12 mouse cellular contexts compared by ENCODE assay signal in the genomic region with DNA sequence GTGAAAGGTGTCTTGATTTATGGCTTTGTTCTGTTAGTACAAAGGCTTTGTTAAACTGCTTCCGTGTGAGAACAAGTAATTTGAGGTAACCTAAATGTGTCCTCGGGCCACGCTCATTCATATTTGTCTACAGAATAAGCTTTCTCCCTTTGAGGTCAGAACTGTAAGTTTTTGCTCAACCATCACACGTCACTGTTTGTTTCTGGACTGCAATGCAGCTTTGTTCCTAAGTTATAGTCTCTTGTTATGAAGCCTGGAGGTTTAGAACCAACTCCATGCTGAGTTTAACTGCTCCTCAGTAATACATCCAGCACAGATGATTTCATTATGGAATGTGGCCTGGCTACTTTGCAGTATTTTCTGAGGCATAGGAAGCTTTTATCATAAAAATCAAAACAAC.
DNase-seq lines count a peak whose midpoint lies in the region; ATAC-seq and TF ChIP-seq lines count a peak whose summit lies in the region.
"Had no signal": no experiment of that assay in that cellular context is flagged by ENCODE, and none has a peak within 500 bp of the region (broad histone marks: within the 10 kb centered on the region; RNA-seq: fewer than 3 reads in every experiment).

No protein-coding gene starts in this region.

- TF ChIP-seq EP300 in heart, postnatal 0 days (IDR thresholded peaks at IDR 0.05; ENCODE audit: low read depth), result no peak

- no peak for TF ChIP-seq CTCF in heart, postnatal 0 days (IDR thresholded peaks at IDR 0.05; ENCODE audit: low read depth)
- no peak for TF ChIP-seq CTCF in lung, adult 2 months (IDR thresholded peaks at IDR 0.05; ENCODE audit: insufficient read depth, low read length)
- no peak for TF ChIP-seq CTCF in cerebellum, adult 2 months (IDR thresholded peaks at IDR 0.05; ENCODE audit: borderline replicate concordance, insufficient read depth, low read depth, low read length)

- WGBS in heart, postnatal 0 days, result 83% methylated on average over 4 of the region's 4 CpGs
- 49% methylated on average over 4 of the region's 4 CpGs for WGBS in lung, embryonic 15.5 days
- 66% methylated on average over 4 of the region's 4 CpGs for WGBS in lung, adult 2 months
- 51% methylated on average over 4 of the region's 4 CpGs for WGBS in embryonic facial prominence, embryonic 13.5 days
- WGBS in cerebellum, adult 2 months, result 89% methylated on average over 4 of the region's 4 CpGs

- H3K4me1 ChIP-seq in heart, postnatal 0 days (ENCODE audit: control insufficient read depth, insufficient read depth), result peaks cover 59% of the 10 kb centered on the region
- H3K4me1 ChIP-seq in lung, embryonic 15.5 days, result peaks cover 71% of the 10 kb centered on the region
- peaks cover 24% of the 10 kb centered on the region for H3K4me1 ChIP-seq in lung, adult 2 months (ENCODE audit: control insufficient read depth, insufficient read depth, low read length)
- H3K4me1 ChIP-seq in embryonic facial prominence, embryonic 13.5 days, result peaks cover 81% of the 10 kb centered on the region
- peaks cover 9% of the 10 kb centered on the region; the same call in 1 of the 2 replicates for H3K4me1 ChIP-seq in cerebellum, adult 2 months (ENCODE audit: control insufficient read depth, insufficient read depth, low read length)

- no peaks in the 10 kb centered on the region for H3K36me3 ChIP-seq in heart, postnatal 0 days (replicated peaks; ENCODE audit: control insufficient read depth, insufficient read depth, low read length)
- H3K36me3 ChIP-seq in lung, embryonic 15.5 days, result no peaks in the 10 kb centered on the region
- no peaks in the 10 kb centered on the region for H3K36me3 ChIP-seq in embryonic facial prominence, embryonic 13.5 days
- H3K36me3 ChIP-seq: liver, embryonic 15.5 days had no signal

- no peak for DNase-seq in heart, postnatal 0 days (ENCODE audit: low spot score)
- no peak for DNase-seq in heart, postnatal 4 days
- no peak for DNase-seq in lung, adult 2 months
- DNase-seq in naive thymus-derived CD4-positive, alpha-beta T cell, adult 2 months (ENCODE audit: low read depth), result peak; percentile 51
- DNase-seq in cerebellum, adult 2 months, result no peak
- DNase-seq in thymus, postnatal 4 days, result no peak
- DNase-seq: heart, postnatal 14 days; kidney, postnatal 25 days had no signal

- no peak overlapping the region for H3K9ac ChIP-seq in heart, postnatal 0 days (replicated peaks; ENCODE audit: low read depth, low read length)
- no peak overlapping the region for H3K9ac ChIP-seq in lung, embryonic 15.5 days
- no peak overlapping the region for H3K9ac ChIP-seq in embryonic facial prominence, embryonic 13.5 days
- H3K9ac ChIP-seq: liver, embryonic 15.5 days had no signal

- H3K27me3 ChIP-seq in heart, postnatal 0 days (ENCODE audit: control insufficient read depth, insufficient read depth, low read length), result no peaks in the 10 kb centered on the region
- H3K27me3 ChIP-seq in lung, embryonic 15.5 days, result no peaks in the 10 kb centered on the region
- no peaks in the 10 kb centered on the region for H3K27me3 ChIP-seq in embryonic facial prominence, embryonic 13.5 days
- no peaks in the 10 kb centered on the region for H3K27me3 ChIP-seq in cerebellum, adult 2 months (ENCODE audit: control insufficient read depth, insufficient read depth, low read length)
- H3K27me3 ChIP-seq: liver, embryonic 15.5 days; Patski had no signal

- peak overlapping the region; percentile 63 for H3K27ac ChIP-seq in heart, postnatal 0 days (ENCODE audit: low read depth)
- peak overlapping the region; percentile 88 for H3K27ac ChIP-seq in lung, embryonic 15.5 days
- H3K27ac ChIP-seq in embryonic facial prominence, embryonic 13.5 days, result peak overlapping the region; percentile 89
- no peak overlapping the region for H3K27ac ChIP-seq in cerebellum, adult 2 months (ENCODE audit: insufficient read depth, low read length)

- ATAC-seq in heart, postnatal 0 days (ENCODE audit: insufficient read depth, low read depth), result no peak
- no peak for ATAC-seq in lung, embryonic 15.5 days (ENCODE audit: borderline replicate concordance, extremely low read depth, low FRiP score, low TSS enrichment)
- no peak for ATAC-seq in embryonic facial prominence, embryonic 13.5 days (ENCODE audit: insufficient number of reproducible peaks, insufficient read depth, low FRiP score, low TSS enrichment, low read depth)
- ATAC-seq: Patski had no signal

- H3K4me3 ChIP-seq in heart, postnatal 0 days (ENCODE audit: low read depth, low read length), result no peak overlapping the region
- H3K4me3 ChIP-seq in lung, embryonic 15.5 days, result no peak overlapping the region
- H3K4me3 ChIP-seq in lung, adult 2 months (replicated peaks; ENCODE audit: extremely low read depth, low read depth, low read length), result no peak overlapping the region
- no peak overlapping the region for H3K4me3 ChIP-seq in embryonic facial prominence, embryonic 13.5 days
- no peak overlapping the region for H3K4me3 ChIP-seq in cerebellum, adult 2 months (replicated peaks; ENCODE audit: insufficient read depth, low read depth, low read length)
- H3K4me3 ChIP-seq: liver, embryonic 15.5 days had no signal

- TF ChIP-seq POLR2A in lung, adult 2 months (IDR thresholded peaks at IDR 0.05; ENCODE audit: borderline replicate concordance, extremely low read depth, low read depth, low read length), result no peak
- TF ChIP-seq POLR2A in cerebellum, adult 2 months (IDR thresholded peaks at IDR 0.05; ENCODE audit: borderline replicate concordance, insufficient read depth, low read length), result no peak

- no peak overlapping the region for H3K4me2 ChIP-seq in heart, postnatal 0 days (ENCODE audit: low read depth, low read length)
- peak overlapping the region; percentile 31; the same call in 1 of the 2 replicates for H3K4me2 ChIP-seq in lung, embryonic 15.5 days
- H3K4me2 ChIP-seq in embryonic facial prominence, embryonic 13.5 days, result peak overlapping the region; percentile 42; the same call in 1 of the 2 replicates

- no peaks in the 10 kb centered on the region for H3K9me3 ChIP-seq in heart, postnatal 0 days (replicated peaks; ENCODE audit: control insufficient read depth, low read length)
- H3K9me3 ChIP-seq in lung, embryonic 15.5 days, result no peaks in the 10 kb centered on the region
- H3K9me3 ChIP-seq in embryonic facial prominence, embryonic 13.5 days, result no peaks in the 10 kb centered on the region
- H3K9me3 ChIP-seq: liver, embryonic 15.5 days had no signal
